Mouse (Mus musculus) lung, postnatal 0 days (tissue): ENCODE data around the gene Ilvbl.

ENCODE experiments used
- CTCF ChIP-seq: IDR thresholded peaks from 2 replicates; pipeline ENCODE4 v1.5.1; 2016; ENCODE audit warnings: antibody characterized with exemption, mild to moderate bottlenecking
- EP300 ChIP-seq: IDR thresholded peaks from 2 replicates; pipeline ENCODE4 v1.6.1; 2016; ENCODE audit warnings: antibody characterized with exemption, mild to moderate bottlenecking, control low read depth

DNA sequence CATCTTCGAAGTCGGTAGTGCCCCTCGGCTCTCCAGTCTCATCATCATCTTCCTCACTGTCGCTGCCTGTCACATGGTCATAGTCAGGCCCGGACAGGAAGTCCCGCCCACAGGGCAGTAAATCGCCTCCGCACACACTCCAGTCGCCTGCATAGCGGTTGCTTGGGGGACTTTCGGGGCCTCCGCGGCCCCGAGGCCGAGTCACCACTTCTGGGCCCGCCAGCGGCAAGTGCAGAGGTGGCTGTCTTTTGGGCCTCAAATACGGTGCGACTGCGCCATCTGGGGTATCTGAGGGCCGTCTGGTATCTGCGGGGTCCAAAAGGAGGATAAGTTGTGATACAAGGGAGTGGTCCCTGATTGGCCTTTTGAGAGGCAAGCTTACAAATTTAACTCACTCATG lies 11.5 kb downstream of the Ilvbl start:
- TF ChIP-seq CTCF (no peak), EP300 (no peak)
